Comparison of ENCODE assay signal across 12 mouse cellular contexts in the genomic region with DNA sequence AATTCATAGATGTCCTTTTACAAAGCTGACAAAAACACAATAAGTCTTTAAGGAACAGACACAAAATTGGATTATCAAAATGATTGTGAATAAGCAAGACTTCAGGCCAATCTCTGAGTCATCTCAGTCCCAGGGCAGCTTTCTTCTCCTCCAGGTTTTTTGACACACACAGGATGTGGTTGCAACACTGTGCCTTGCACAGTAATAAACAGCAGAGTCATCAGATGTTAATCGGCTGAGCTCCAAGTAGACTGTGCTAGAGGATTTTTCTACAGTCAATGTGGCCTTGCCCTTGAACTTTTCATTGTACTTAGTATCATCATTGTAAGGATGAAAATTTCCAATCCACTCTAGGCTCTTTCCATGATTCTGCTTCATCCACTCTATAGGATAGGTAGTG.
DNase-seq lines count a peak whose midpoint lies in the region; ATAC-seq and TF ChIP-seq lines count a peak whose summit lies in the region.
"Had no signal": no experiment of that assay in that cellular context is flagged by ENCODE, and none has a peak within 500 bp of the region (broad histone marks: within the 10 kb centered on the region; RNA-seq: fewer than 3 reads in every experiment).

No protein-coding gene starts in this region.

- no peak overlapping the region for H3K4me3 ChIP-seq in lung, adult 2 months (replicated peaks; ENCODE audit: extremely low read depth, low read depth, low read length)
- no peak overlapping the region for H3K4me3 ChIP-seq in bone marrow macrophage, adult 2 months (ENCODE audit: insufficient read depth, low read length)
- H3K4me3 ChIP-seq: embryonic facial prominence, embryonic 10.5 days; liver, embryonic 15.5 days had no signal

- ATAC-seq in monocyte, adult 5-6 weeks (replicated peaks; ENCODE audit: insufficient number of reproducible peaks, low FRiP score, low TSS enrichment, poor library complexity, severe bottlenecking): 0 out of 2 replicates have a peak, but pooled peaks have one; percentile 35
- ATAC-seq: intestine, postnatal 0 days had no signal

- peak overlapping the region; percentile 26 for H3K27ac ChIP-seq in bone marrow macrophage, adult 2 months (ENCODE audit: insufficient read depth, low read depth, low read length)
- H3K27ac ChIP-seq: embryonic facial prominence, embryonic 10.5 days; liver, embryonic 15.5 days had no signal

- TF ChIP-seq POLR2A in lung, adult 2 months (IDR thresholded peaks at IDR 0.05; ENCODE audit: borderline replicate concordance, extremely low read depth, low read depth, low read length): no peak
- no peak for TF ChIP-seq POLR2A in bone marrow macrophage, adult 2 months (IDR thresholded peaks at IDR 0.05; ENCODE audit: borderline replicate concordance, low read depth, low read length)

- no peak for TF ChIP-seq CTCF in lung, adult 2 months (IDR thresholded peaks at IDR 0.05; ENCODE audit: insufficient read depth, low read length)
- TF ChIP-seq CTCF in bone marrow macrophage, adult 2 months (IDR thresholded peaks at IDR 0.05; ENCODE audit: low read depth, low read length): no peak

- 82% methylated on average over 1 of the region's 1 CpGs for WGBS in lung, adult 2 months

- no peaks in the 10 kb centered on the region for H3K4me1 ChIP-seq in lung, adult 2 months (ENCODE audit: control insufficient read depth, insufficient read depth, low read length)
- H3K4me1 ChIP-seq in bone marrow macrophage, adult 2 months (ENCODE audit: control insufficient read depth, insufficient read depth, low read length): peaks cover 14% of the 10 kb centered on the region
- H3K4me1 ChIP-seq: embryonic facial prominence, embryonic 10.5 days; liver, embryonic 15.5 days had no signal

- DNase-seq in lung, postnatal 36 days: peak; percentile 3
- no peak for DNase-seq in lung, adult 2 months
- DNase-seq in kidney, adult 9 months: no peak
- DNase-seq in testis, postnatal 14 days (ENCODE audit: low spot score): no peak
- no peak for DNase-seq in frontal cortex, postnatal 36 days (ENCODE audit: low spot score in 2 of 2)
- DNase-seq: cerebellum, adult 9-10 months; heart, postnatal 36 days had no signal
